Mouse (Mus musculus) urinary bladder, adult 2 months (tissue): ENCODE data around the gene Gm37240. TPM values are rescaled to one million over a fixed set of nuclear protein-coding genes. Genes with fewer than 3 reads are reported as not detected.

ENCODE experiments used
- DNase-seq: peaks from one replicate; pipeline ENCODE4 v3.0.0; 2022; ENCODE audit warnings: low spot score
- polyA plus RNA-seq: library from polyadenylated mRNA; depleted of rRNA; stranded (reverse); fragments of >200 nt; gene quantifications from 2 replicates; pipeline ENCODE4 v1.2.3, GENCODE M21; 2012

The Gm37240 gene
- polyA plus RNA-seq, 1 experiment: 1.5 TPM

- no peak for DNase-seq
Observed at GRCm38 (mm10) chr3:85493796-85494195, 393.5 kb downstream of the Gm37240 start.

DNA sequence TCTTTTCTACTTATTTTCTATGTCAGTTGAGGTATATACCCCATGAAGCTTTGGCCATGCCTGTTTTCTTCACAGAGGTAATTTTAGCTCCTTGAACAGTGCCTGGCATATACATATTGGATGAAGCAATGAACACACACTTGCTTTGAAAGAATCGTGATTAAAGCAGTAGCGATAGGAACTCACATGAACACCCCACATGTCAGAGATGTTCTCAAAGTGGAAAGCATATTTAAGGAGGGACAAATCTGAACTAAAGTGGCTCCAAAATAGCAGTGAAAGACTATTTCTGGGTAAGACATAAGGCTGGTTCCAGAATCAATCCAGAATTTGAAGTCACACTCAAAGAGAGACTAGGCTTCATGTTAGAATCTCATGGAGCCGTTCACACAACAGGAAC, 397.1 kb downstream of the Gm37240 start:
- no peak for DNase-seq

DNA sequence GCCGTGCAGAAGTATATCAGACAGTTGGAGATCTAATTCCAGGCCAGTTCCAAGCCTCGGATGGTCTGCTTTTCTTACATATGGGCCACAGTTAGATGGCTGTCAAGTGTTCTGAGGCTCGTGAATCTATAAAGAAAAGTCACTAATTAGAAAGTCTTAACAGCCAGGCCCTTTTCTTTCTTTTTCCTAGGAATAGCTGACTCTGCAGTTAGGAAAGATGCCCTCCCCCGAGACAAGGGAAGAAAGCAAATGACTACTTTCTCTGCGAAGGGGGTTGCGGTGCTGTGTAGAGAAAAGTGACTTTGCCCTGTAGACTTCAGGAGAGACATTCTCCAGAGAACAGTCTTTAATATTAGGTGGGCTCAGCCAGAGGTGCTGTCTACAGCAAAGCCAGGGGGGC, 399.9 kb downstream of the Gm37240 start:
- DNase-seq: no peak

GRCm38 (mm10) chr3:85485536-85486190, 401.7 kb downstream of the Gm37240 start:
- DNase-seq: no peak

DNA sequence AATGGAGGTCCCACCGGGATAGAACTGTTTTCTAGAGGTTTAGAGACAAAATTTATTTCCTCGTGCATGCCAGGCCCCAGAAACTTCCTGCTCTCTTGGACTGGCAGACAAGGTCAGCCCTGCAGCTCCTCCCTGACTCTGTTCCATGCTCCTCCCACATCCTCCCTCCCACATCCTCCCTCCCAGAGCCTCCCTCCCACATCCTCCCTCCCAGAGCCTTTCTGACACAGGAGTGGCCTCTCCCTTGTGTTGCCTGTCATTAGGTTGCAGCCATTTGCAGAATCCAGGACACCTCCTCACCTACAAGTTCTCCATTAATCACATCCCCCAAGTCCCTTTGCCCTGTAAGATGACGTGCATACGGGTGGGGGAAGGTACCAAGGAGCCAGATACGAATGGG, 404.7 kb downstream of the Gm37240 start:
- no peak for DNase-seq

DNA sequence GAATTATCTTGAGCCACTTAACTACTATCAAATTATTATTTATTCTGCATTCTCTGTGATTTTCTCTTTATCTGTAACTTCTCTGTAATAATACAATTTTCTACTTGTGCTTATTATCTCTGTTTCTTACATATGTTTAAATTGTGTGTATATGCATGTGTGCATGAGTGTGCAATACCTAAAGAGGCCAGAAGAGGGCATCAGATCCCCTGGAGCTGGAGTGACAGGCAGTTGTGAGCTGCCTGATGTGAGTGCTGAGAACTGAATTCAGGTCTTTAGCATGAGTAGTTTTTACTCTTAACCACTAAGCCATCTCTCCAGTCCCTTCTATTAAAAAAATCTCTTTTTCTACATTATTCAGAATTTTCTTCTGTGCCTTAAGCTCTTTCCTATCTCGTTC, 406.7 kb downstream of the Gm37240 start:
- DNase-seq: no peak

GRCm38 (mm10) chr3:85478731-85479130, 408.6 kb downstream of the Gm37240 start:
- DNase-seq: no peak

GRCm38 (mm10) chr3:85469711-85470110, 417.6 kb downstream of the Gm37240 start:
- DNase-seq: no peak

DNA sequence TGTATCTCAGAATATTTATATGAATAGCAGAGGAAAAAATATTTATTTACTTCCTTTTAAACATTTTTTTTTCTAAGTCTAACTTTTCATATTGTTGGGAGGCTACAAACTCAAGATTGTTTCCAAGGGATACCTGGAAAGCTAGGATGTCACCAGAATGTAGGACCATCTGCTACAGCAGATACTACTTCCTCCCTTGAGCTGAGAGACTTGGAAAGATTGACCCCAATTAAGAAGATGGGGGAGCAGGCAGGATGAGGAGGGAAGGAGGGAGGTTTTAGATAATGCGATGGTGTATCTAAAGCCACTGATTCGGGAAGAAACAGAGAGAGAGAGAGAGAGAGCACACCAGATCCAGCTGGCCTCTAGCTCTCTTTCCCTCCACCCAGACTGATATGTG, 418.3 kb downstream of the Gm37240 start:
- no peak for DNase-seq

DNA sequence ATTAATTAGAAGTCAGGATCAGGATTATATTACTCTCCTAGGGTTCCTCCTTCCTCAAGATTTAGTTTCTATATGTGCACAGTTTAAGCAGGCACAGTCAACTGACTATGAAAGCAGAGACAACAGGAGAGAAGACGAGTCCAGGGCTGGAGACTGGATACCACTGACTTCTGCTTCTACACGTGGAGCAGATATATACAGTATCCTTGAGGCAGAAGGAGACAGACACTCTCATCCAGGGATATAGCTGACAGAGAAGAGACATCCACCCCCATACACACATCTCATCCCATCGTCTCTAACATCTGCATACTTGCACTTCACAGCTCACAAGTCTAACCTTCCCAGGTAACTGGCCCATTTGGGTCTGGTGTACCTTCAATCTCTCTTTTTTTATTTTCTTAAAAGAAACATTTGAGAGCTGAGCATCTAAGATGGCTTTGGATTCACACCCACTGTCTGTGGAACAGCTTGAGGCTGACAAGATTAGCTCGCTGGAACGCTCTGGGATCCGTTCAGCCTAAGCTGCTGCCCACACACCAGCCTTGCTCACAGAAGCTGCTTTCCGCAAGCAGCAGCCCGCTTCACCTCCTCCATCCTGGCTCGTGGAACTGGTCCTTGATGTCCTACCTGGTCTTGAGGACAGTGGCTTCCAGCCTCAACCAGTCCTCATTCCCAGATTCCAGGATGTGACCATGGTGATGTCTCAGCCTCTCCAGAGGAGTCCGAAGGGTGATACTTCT, 421.9 kb downstream of the Gm37240 start:
- DNase-seq: no peak

DNA sequence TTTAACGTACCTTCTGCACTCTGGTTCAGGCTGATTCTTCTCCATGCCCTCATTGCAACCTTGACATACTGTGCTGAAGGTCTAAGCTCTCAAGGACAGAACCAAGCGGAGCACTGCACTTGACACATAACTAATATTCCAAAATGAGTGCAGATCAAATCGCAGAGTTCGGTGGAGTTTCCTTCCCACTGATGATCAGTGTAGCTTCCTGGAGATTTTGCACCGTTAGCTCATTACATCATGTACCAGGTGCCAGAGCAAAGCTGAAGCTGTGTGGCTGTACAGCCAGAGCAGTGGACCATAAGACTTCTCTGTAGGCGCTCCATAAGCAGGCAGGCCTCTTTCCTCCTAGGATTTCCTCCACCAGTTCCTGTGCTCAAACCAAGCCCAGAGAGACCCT, 427.3 kb downstream of the Gm37240 start:
- DNase-seq: no peak

DNA sequence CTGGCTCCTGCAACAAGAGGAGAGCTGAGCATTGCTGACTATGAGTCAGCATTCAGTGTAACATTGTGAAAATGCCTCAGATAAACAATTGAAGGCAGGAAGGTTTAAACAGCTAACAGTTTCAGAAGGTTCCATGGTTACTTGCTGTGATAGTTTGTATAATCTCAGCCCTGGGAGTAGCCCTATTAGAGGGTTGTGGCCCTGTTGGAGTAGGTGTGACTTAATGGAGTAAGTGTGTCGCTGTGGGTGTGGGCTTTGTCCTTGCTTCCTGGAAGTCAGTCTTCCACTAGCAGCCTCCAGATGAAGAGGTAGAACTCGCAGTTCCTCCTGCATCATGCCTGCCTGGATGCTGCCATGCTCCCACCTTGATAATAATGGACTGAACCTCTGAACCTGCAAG, 430.3 kb downstream of the Gm37240 start:
- DNase-seq: no peak

DNA sequence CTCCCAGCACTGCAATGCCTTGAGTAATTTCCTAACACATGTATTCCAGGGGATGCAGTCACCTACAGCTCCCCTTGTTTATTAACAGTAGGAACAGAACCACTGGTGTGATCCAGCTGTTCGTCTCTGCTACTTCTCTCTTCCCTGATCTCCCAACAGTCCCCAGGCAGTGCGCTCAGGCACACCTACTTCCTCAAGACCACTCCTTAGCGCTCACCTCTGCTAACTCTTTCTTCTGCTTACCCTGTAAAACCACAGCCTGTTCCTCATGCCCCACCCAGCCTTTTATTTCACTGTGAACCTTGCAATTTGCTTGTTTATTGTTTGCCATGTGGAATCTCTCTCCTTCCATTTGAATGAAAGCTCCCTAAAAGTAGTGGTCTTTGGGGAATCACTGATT, 431.9 kb downstream of the Gm37240 start:
- DNase-seq: no peak

- no peak for DNase-seq
Observed at GRCm38 (mm10) chr3:85454001-85454400, 433.3 kb downstream of the Gm37240 start.

DNA sequence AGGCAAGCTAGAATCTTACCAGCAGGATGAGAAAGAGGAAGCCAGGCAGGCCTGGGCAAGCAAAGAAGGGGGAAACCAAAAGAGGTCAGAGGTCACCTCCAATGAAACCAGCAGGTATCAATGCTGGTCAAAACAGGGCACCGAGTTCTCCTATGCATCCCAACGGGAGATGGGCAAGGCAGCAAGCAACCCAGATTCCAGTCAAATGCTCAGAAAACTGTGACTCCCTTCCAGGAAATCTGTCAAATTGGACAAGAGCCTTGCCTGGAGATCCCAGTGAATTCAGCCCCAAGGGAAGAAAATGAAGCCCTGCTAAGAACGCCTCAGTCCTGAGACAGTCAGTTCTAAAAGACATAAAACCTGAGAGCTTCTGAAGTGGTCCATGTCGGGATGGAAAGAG, 437.9 kb downstream of the Gm37240 start:
- no peak for DNase-seq

DNA sequence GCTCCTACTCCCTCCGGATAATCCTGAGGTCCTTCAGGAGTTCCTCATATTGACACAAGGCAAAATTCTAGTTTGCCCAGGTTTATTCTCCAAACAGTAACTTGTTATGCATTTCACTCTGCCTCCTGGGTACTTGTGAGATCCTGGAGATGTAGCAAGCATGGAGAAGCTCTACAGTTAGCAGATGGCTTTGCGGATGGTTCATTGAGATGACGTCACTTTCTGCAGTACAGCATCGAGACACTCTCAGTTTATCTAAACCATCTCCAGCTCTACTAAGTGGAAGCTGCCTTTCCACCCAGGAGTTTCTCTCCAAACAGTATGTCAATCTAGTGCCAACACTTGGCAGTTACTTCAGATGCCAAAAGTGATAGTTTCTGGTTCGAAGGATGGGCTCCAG, 444.5 kb downstream of the Gm37240 start:
- no peak for DNase-seq

- DNase-seq: no peak
Observed at GRCm38 (mm10) chr3:85442261-85442660, 445.1 kb downstream of the Gm37240 start.

- DNase-seq: no peak
Observed at GRCm38 (mm10) chr3:85435406-85435805, 451.9 kb downstream of the Gm37240 start.

- DNase-seq: no peak
Observed at GRCm38 (mm10) chr3:85431208-85431607, 456.1 kb downstream of the Gm37240 start.

DNA sequence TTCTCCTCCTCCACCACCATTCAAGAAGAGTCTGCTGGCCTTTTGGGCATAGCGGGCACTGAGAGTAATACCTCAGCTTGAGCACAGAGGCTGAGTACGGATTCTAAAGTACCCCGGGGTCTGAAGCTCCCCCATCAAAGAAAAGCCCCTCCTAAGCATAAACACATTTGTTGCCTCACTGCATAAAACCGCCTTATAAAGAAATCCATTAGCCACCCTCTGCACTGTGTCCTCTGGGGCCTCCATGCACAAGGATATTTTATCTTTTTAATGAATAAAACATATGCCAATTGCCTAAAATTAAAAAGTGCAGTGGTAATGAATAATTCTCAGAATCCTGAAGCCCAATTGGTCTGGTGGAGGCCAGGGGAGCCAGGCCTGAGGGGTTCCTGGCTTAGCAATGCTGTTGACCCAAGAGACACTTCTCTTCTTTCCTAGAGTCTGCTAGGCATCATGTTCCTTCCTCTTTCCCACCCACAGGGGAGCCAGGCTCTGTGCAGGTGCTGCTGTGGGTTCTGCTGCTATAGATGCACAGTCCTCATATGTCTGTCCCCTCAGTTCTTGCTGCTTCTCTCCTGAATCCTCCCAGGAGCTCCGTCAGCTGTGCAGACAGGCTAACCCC, 463.8 kb downstream of the Gm37240 start:
- DNase-seq: no peak

- no peak for DNase-seq
Observed at GRCm38 (mm10) chr3:85421403-85421802, 465.9 kb downstream of the Gm37240 start.

DNA sequence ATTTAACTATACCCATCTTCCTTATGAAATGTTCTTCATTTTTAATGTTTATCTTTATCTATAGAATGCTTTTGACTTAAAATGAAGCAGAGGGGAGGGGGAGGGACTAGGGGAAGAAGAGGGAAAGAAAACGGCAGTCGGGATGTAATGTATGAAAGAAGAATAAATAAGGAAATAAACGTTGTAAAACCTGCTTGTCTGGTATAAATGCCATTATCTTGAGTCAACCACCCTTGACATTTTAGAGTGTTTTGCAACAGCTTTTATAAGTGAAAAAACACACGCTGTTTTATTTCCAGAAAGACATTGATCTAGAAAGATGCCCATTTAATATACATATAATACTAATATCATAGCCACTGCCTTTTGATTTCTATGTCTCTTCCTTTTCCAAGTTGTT, 469.7 kb downstream of the Gm37240 start:
- no peak for DNase-seq

DNA sequence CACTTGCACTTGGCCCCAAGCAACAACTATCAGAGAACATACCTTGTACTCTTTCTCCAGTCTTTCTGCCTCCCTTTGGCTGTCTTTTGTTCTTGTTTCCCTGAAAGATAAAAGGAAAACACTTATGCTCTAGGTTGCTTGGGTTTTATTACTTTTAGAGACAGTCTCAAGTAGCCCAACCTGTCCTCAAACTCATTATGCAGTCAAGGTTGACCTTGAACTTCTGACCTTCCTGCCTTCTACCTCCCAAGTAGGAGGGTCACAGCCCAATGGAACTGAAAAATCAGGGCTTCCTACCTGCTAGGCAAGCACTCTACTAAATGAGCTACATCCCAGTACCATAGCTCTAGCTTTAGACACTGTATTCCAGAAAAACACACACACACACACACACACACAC, 488.5 kb downstream of the Gm37240 start:
- DNase-seq: no peak
